Mouse (Mus musculus) kidney, adult 2 months (tissue): ENCODE measurements around the gene Smg6.

Experiments used
- CTCF ChIP-seq: fragments of 200-500 bp; conservative IDR thresholded peaks from 2 replicates; pipeline ENCODE4 v1.5.1; 2011; ENCODE audit warnings: low read depth, mild to moderate bottlenecking, control low read depth, low read length, moderate library complexity, mixed read lengths; ENCODE audit not compliant: insufficient read depth, insufficient read length
- POLR2A ChIP-seq: fragments of 200-500 bp; IDR thresholded peaks from one replicate; pipeline ENCODE4 v1.6.1; 2011; ENCODE audit warnings: low read depth, low read length, control low read depth

GRCm38 (mm10) chr11:75139122-75139963, 213.7 kb downstream of the Smg6 start:
- no peak for TF ChIP-seq CTCF
- no peak for TF ChIP-seq POLR2A
